Mouse (Mus musculus): ENCODE results near the gene Ikzf4.
A peak's percentile ranks its signal among the peaks of the same experiment; 100 is the strongest.
"Not testable (repeated sequence)": the region's sequence is repeated elsewhere in the genome, so short reads cannot be mapped to it uniquely, and the experiment has no call there.

Ikzf4 gene

DNA sequence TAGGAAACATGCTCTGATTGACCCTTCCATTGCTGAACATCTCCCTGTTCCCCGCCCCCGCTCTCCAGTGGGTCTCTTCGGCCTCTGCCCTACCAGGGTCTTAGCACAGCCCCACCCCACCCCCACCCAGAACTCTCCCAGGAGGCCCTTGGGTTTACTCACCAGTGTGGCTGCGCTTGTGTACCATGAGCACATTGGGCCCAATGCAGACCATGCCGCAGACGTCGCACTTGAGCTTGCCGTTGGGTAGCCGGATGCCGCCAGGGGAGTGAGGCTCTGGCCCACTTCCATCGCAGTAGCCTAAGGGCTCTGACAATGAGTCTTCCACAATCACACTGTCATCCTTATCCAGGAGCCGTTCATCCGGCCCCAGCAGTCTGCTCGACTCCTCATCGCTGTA, 4.9 kb downstream of the Ikzf4 start:
- no peak for DNase-seq (ENCODE audit: low spot score)

DNA sequence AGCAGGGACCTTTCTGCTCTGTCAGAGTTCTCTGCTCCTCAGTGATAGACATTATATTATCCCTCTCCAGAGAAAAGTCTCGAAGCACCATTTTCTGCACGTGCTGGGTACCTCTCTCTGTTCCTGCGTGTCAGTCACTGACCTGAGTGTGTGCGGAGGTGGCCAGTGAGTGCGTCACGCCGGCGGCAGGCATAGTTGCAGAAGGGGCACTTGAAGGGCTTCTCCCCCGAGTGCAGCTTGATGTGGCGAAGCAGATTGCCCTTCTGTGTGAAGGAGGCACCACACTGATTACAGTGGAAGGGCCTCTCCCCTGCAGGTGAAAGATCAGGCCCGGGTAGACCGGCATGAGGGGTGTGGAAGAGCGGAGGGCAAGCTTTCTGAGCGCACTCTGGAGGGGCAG, 5.8 kb downstream of the Ikzf4 start:
- DNase-seq (ENCODE audit: low spot score) = no peak

DNA sequence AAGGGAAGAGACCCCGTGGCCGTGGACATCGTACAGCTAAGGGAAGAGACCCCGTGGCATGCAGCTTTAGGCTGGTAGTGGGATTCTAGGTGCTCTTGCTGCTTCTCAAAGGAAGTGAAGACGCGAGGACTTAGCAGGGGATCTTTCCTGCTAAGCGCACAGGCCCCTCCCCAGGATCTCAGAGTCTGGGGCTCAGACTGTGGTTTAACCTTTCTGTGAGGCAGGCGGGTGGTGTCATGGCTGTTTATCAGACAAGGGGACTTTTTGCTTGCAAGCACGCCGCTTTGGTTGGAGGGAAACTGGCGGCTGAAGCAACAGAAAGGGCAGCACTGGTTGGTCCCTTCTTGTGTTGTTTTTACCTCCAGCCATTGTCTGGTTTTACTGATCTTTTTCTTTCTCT, 8.8 kb downstream of the Ikzf4 start:
- no peak for DNase-seq (ENCODE audit: low spot score)

DNA sequence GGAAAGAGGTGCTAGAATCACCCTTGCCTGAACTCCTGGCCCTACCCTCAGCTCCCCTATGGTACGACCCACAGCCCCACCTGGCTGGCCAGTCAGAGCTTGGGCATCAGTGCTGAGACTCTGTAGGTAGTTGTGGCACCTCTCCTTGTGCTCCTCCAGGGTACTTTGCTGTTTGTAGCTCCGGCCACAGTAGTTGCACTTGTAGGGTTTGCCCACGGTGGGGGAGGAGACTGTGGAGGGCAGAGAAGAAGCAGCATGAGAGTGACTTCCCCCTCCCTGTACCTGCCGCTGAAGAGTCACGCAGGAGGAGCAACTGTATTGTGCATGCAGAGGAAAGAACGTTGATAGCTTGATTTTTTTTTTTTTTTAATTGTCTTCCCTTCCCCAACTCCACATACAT, 9.2 kb downstream of the Ikzf4 start:
- DNase-seq (ENCODE audit: low spot score) = no peak

DNA sequence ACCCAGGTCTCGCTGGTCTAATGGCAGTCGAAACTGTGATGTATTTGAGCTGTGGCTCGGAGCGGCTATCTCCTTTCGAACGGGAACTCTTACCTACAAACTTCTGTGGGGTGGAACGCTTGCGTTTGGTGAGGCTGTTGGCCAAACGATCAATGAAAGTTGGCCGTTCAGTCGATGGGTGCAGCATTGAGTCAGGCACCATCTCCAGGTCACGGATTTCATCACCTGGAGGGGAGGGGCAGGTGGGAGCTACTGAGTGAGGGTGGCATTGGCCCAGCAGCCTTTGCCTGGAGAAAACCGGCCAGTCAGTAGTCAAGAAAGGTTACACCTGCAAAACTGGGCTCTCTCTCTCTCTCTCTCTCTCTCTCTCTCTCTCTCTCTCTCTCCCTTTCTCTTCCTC, 10.1 kb downstream of the Ikzf4 start:
- no peak for DNase-seq (ENCODE audit: low spot score)

DNA sequence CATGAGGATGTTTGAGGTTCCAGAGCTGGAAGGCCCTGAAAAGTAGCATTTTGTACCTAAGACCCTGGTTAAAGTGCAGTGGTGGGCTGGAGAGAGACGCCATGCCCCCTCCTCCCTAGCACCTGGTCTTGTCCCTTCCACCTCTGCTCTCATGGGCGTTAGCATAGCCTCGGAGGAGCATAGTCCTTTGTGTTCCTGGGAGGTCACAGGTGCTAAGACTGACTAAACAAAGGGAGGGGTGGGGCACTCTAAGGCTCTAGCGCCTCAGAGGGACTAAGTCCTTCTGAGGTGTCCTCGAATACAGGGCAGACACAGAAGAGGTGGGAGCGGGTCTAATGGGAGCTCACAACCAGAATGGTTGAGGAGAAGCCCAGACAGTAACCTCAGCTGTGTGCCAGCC, 14.2 kb downstream of the Ikzf4 start:
- DNase-seq (ENCODE audit: low spot score) = no peak

DNA sequence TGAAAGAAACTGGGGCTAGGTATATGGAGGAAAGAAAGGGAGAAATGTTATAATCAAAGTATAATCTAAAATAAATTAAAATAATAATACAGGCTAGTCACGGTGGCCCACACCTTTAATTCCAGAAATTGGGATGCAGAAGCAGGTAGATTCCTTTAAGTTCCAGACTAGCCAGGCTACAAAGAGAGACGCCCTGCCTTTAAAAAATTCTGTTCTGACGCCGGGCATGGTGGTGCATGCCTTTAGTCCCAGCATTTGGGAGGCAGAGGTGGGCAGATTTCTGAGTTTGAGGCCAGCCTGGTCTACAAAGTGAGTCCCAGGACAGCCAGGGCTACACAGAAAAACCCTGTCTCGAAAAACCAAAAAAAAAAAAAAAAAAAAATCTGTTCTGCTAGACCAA, 15.5 kb downstream of the Ikzf4 start:
- DNase-seq (ENCODE audit: low spot score) = not testable (repeated sequence)

DNA sequence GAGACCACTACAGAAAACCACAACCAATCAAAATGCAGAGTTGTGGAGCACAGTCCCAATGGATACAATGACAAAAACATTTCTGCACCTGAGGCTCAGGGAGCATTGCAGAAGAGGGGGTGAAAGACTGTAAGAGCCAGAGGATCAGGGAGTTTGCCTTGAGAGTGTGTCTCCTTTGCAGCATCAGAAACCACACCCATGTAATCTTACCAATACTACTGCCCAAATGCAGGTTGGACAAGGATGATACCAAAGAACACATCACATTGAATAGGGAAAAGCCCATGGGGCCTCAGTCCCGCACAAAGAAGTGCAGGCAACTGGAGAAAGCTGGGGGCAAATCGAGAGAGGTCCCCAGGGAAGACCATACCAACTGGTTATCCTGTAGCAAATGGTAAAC, 16.0 kb downstream of the Ikzf4 start:
- no peak for DNase-seq (ENCODE audit: low spot score)

DNA sequence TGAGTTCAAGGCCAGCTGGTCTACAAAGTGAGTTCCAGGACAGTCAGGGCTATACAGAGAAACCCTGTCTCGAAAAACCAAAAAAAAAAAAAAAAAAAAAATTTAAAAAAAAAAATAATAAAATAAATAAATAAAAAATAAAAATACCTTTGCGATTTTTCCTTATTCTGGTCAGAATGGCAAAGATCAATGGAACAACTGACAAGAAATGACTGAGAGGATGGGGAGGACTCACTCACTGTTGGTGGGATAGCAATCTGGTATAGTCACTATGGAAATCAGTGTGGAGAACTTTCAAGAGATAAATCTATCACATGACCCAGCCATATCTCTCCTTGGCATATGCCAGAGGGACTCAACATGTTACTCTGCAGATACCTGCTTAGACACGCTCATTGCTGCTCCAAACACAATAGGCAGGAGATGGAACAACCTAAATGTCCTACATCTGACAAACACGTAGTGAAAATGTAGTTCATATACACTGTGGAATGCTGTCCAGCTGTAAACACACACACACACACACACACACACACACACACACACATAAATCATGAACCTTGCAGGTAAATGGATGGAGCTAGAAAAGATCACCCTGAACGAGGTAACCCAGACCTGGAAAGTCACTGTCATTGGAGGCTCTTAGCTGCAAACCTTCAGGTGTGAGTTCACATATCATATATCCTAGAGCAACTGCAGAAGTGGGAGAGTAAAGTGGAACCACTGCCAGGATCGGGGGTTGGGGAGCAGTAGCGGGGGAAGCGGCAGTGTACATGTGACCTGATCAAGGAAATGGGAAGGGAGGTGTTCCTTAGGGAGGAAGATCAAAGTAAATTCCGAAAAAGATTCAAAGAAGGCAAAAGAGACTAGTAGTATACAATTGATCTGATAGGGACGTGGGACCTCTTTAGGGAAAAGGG, 18.1 kb downstream of the Ikzf4 start:
- no peak for DNase-seq (ENCODE audit: low spot score)

DNA sequence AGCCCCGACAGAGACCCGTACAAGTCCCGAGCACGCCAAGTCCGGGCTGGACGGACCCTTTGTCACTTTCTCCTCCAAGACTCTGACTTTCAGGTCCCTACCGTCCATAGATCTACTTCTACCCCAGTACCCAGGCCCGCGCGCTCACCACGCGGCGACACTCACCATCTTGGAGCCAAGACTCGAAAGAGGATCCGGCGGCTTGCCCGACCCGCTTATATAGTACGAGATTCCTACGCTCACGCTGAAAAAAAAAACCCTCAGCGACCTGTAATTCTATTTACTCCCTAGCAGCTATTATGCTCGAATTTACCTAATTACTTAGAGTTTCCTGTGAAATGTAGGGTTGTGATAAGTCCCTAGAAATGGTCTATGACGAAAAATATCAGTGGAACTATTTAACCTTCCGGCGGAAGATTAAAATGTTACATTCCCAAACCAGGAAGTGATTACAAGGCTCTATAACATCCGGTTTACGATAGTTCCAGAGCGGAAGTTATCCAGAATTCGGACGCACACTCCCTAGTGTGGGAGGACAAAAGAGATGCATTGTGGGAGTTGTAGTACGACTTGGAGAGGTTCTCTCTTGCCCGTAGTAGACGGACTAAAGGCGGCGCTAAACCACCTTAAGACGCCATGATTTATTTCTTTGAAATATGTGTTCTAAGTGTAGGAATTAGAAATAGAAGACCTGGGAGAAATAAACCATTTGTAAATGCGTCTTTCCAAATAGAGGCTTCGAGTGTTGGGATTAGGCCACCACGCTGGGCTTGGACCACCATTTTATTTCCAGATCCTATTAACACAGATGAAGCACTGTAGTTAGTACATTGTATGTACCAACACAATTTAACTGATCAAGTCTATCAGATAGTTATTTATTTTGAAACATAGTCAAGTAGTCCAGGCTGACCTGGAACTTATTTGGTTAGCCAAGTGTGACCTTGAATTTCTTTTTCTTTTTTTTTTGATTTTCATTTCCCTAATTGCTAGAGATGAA, 19.2 kb downstream of the Ikzf4 start, which contains the start of gene Rps26:
Rps26 (minus strand) TSS at position 437 of the 1,000 bp plus-strand sequence.
- peak; percentile 98 for DNase-seq (ENCODE audit: low spot score)

DNA sequence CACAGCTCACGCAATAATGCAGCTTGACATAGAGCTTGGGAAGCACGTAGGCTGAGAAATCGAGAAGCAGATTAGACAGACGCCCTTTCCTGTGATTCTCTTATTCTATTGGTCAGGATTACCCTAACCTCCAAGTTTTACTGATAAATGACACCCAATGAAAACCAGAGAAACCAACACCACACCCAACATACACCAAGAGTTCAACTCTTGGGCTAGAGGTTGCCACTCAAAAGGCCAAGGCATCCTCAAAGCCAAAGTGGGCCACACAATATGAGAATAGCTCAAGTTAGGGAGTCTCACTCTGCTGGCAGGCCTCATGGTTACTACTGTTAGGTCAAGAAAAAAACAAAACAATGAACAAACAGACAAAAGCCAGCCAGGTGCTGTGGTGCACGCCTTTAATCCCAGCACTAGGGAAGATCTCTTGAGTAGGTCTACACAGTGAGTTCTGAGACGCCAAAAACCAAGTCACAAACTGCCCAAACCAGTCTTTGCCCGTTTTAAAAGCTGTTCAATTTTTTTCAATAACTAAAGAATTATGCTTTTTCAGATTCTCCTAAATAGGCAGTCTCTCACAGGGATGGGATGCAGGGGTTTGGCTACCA, 20.4 kb downstream of the Ikzf4 start:
- DNase-seq (ENCODE audit: low spot score) = no peak

DNA sequence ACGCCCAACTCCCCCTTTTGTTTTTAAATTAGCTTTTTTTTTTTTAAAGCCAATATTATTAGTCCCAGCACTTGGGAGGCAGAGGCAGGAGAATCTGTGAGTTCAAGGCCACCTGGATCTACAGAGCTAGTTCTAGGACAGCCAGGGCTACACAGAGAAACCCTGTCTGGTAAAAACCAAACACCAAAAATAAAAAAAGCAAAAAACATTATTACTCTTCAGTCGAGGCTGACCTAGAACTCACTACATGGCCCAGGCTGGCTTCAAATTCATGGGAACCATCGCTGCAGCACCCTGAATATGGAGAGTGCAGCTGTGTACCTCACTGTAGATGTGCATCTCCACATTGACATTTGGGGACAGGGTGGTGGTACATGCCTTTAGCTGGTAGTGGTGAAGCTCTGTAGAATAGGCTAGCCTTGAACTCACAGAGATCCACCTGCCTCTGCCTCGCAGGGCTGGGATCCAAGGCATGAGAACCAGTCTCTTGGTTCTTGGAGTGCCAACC, 22.6 kb downstream of the Ikzf4 start:
- DNase-seq (ENCODE audit: low spot score) = not testable (repeated sequence)

DNA sequence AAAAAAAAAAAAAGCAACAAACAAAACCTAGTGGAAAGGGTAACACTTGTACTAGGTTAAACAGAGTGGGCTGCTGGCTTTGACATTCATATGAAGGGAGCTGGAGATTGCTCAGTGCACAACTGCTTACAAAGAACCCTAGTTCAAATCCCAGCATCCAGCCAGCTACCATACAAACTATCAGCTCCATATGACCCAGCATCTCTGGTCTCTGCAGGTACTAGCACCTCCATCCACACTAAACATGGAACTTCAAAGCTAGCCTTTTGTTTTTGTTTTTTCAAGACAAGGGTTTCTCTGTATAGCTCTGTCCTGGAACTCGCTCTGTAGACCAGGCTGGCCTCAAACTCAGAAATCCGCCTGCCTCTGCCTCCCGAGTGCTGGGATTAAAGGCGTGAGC, 23.1 kb downstream of the Ikzf4 start:
- DNase-seq (ENCODE audit: low spot score) = no peak

DNA sequence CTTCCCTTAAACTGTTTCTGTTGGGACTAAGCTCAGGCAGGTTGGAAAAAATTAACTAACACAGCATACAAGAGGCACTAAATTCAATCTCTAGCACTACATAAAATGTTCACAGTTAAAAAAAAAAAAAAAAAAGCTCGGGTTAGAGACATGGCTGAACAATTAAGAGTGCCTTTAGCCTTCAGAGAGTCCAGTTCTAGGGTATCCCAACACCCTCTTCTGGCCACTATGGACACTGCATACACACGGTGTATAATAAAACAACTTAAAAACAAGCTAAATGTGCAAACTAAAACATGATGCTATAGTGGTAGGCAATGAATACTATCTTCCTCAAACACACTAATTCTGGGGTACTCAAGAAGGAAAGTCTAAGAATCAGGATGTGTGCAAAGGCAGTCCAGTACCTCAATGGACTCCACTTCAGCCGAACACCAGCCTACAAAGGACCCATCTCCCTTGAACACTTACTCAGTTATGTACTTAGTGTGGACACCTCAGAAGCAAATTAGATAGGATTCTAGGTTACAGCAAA, 23.7 kb downstream of the Ikzf4 start:
- DNase-seq (ENCODE audit: low spot score) = no peak

DNA sequence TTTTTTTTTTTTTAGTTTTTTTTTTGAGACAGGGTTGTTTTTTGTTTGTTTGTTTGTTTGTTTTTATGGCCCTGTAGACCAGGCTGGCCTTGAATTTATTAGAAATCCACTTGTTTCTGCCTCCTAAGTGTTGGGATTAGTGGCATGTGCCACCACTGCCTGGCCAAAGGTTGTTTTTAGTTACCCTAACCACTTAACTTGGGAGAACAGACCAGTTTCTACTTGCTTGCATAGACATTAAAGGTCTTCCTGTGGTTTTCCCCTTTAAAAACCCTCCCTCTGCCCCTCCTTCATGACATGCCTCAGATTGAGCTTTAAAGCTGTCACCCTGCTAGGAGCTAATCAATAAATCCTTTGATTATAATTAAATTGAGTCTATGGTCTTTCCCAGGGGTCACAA, 25.6 kb downstream of the Ikzf4 start:
- no peak for DNase-seq (ENCODE audit: low spot score)

DNA sequence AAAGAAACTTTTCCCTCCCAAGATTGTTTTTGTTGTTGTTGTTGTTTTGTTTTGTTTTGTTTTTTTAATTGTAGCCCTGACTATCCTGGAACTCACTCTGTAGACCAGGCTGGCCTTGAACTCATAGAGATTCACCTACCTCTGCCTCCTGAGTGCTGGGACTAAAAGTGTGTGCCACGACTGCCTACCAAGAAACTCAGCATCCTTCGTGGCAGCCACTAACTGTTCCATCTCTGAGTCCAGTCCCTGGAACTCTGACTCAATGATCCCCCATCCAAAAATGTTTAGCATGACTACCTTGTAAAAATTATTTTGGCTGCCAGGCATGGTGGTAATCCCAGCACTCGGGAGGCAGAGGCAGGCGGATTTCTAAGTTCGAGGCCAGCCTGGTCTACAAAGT, 26.6 kb downstream of the Ikzf4 start:
- not testable (repeated sequence) for DNase-seq (ENCODE audit: low spot score)

DNA sequence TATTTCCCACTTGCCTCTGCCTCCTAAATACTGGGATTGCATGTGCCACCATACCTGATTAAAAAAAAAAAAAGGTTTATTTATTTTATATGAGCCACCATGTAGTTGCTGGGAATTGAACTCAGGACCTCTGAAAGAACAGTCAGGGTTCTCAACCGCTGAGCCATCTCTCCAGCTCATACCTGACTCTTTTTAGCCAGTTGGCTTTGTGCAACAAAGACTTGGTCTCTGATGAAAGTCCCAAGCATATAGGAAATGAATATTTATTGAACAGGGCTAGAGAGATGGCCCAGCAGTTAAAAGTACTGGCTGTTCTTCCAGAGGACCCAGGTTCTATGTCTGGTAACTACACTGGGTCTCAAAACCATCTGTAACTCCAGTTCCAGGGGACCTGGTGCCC, 27.2 kb downstream of the Ikzf4 start:
- no peak for DNase-seq (ENCODE audit: low spot score)

DNA sequence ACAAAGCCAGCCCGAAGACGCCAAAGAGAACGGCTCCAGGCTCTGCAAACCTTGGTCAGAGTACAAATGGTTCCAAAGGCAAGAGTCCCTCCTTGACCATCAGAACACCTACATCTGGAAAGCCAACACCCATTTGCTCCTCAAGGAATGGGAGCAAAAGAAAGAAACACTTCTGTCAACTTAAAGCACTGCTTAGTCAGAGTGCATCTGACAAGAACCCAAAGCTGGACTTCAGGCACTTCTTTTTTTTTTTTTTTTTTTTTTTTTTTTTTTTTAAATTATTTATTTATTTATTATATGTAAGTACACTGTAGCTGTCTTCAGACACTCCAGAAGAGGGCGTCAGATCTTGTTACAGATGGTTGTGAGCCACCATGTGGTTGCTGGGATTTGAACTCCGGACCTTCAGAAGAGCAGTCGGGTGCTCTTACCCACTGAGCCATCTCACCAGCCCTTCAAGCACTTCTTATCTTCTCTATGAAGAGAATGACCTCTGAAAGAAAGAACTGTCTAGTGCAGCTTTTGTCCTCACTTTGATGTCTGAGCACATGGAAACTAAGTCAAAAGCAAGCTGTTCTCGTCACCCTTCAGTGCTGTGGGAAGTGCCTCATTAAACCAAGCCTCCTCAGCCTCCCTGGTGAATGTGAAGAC, 29.9 kb downstream of the Ikzf4 start:
- not testable (repeated sequence) for DNase-seq (ENCODE audit: low spot score)

DNA sequence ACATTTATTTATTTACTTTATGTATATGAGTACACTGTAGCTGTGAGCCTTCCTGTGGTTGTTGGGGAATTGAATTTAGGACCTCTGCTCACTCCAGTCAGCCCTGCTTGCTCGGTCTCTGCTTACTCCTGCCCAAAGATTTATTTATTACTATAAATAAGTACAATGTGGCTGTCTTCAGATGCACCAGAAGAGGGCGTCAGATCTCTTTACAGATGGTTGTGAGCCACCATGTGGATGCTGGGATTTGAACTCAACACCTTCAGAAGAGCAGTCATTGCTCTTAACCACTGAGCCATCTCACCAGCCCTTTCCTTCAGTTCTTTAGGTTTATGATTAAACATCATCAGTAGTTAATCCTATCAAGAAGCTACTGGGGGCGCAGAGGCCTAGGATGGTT, 30.9 kb downstream of the Ikzf4 start:
- DNase-seq (ENCODE audit: low spot score) = no peak

DNA sequence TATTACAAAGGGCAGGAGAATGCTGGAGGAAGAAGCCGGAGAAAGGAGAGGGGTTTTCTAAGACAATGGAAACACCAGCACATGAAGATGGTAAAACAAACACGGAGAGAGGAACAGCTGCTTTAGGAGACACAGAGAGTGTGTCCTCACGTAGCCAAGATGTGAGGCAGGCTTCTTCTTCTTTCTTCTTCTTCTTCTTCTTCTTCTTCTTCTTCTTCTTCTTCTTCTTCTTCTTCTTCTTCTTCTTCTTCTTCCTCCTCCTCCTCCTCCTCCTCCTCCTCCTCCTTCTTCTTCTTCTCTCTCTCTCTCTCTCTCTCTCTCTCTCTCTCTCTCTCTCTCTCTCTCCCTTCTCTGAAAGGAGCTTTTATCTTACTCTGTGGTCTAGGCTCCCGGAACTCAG, 32.0 kb downstream of the Ikzf4 start:
- DNase-seq (ENCODE audit: low spot score) = not testable (repeated sequence)

DNA sequence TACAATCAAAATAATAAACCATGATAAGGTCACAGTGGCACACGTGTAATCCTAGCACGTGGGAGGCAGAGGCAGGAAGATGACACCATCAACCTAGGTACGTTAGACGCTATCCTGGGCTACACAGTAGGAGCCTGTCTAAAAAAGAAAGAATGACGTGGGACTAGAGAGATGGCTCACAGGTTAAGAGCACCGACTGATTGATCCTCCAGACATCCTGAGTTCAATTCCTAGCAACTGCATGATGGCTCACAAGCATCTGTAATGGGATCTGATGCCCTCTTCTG, 32.7 kb downstream of the Ikzf4 start:
- DNase-seq (ENCODE audit: low spot score) = no peak

All from retina, embryonic 14.5 days (tissue).